Mouse (Mus musculus): ENCODE data around the gene Me1. TPM values are rescaled to one million over a fixed set of nuclear protein-coding genes. Genes with fewer than 3 reads are reported as not detected.

The Me1 gene
- total RNA-seq (2021) = 10 to 100 TPM; 61.0 to 63.2 TPM
- long read RNA-seq, transcript Me1-201 (14 exons, 3,288 nt) = major isoform, 109 of 120 reads
- long read RNA-seq, partial matches to known transcripts = 5 of 120 reads
- long read RNA-seq, other reads (novel, unspliced or antisense) = 6 of 120 reads

GRCm38 (mm10) chr9:86695818-86696261 lies at the start of gene Me1:
Me1 (minus strand) TSS chr9:86695953.
- peak in 1 of 2 experiments; percentile 21 for DNase-seq (ENCODE audit: low spot score in 2 of 2)

DNA sequence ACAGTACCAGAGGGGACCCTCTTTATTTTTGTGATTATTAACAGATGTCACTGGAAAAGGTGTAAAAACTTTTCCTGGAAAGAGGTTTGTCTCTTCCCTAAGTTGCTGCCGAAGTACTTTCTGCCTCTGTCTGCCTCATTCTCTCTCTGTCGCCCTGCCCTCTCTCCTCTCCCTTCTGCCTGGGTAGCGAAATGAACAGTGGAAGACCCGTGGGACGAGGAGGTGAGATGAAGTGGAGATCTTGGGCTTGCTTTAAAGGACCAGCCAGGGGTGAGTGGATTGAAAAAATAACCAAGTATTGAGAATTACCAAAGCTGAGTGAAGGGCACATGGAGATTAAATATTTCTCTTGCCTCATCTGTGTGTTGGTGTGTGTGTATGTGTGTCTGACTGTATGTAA lies 48.3 kb upstream of the Me1 start:
- DNase-seq (ENCODE audit: low spot score in 2 of 2) = no peak

DNA sequence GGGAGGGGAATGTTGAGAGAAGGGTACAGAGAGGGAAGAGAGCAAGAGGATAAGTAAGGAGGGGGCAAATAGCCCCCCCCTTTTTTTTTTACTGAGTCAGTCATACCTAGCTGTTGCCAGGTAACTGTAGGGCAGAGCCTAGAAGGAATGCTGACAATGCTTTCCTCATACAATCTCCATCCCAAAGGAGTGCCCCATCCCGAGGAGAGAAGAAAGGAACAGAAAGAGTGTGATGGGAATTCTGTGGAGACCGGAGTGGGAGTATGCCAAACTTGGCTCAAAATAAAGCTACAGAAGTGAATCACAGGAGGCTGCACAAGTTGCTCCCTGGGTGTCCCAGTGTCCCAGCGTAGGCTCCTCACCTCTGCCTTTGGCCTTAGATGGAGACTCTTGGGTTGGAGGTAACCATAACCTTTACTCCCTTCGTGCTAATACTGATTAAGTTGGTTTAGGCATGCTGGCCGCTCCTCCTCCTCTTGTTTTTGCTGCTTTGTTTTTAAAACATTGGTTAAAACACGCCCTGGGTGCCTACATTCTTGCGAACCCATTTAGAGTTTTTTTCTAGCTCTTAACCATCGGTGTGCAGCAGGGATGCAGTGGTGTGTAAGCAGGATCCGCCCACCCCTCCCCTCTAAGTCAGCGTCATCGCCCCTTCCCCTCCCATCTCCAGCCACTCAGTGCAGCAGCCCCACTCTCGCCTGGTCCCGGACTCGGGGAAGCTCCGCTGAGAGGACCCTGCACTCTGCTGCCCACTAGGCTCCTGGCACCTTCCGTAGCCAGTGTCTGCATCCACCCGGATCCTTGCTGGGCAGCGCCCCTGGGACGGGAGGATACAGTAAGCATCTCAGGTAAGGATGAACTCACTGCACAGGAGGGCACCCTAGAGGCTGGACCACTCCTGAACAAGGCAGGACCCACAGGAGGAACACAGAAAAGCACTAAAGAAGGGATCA lies 47.5 kb upstream of the Me1 start, which contains the start of gene Prss35:
Gene Prss35, plus strand, starts transcription at position 691 of the 953 bp plus-strand sequence.
- DNase-seq (ENCODE audit: low spot score in 2 of 2) = no peak

DNA sequence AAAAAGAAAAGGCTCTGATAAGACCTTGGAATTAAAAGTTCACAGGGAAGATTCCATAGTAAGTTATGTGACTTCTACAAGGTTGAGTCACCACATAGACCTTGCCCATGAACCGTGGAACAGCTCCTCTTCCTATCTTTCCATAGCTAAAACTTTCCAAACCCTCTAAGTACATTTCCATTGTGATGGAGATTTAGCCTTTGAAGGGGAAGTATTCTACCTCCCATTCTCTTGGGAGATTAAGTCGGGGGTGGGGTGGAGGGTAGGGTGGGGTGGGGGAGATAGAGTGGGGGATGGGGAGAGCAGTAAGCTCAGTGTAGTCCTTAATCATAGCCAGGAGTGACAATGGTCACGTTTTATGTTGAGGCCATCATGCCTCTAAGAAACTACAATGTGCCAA lies 44.2 kb upstream of the Me1 start:
- DNase-seq (ENCODE audit: low spot score in 2 of 2) = no peak

- DNase-seq (ENCODE audit: low spot score in 2 of 2) = no peak
Observed at GRCm38 (mm10) chr9:86738801-86739200, 43.0 kb upstream of the Me1 start.

- DNase-seq (ENCODE audit: low spot score in 2 of 2) = no peak
Observed at GRCm38 (mm10) chr9:86738067-86738466, 42.3 kb upstream of the Me1 start.

DNA sequence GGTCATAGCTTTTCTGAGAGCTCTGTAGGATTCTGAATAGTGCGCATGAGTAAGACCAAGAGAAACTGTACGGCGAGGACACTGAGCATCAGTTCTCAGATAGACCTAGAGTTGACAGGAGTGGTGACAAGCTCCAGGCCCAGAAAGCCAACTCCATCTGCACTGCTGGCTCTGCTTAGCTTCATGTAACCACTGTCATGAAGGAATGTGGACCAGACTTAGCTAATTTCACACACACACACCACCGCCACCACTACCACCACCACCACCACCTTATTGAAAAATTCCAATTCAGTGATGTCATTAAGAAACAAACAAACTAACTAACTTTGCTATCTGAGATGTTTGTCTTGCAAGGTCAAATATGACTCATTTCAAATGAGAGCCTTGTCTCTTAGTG lies 41.2 kb upstream of the Me1 start:
- DNase-seq (ENCODE audit: low spot score in 2 of 2) = no peak

GRCm38 (mm10) chr9:86734795-86735194 lies 39.0 kb upstream of the Me1 start:
- DNase-seq (ENCODE audit: low spot score in 2 of 2) = no peak

GRCm38 (mm10) chr9:86734357-86734756 lies 38.6 kb upstream of the Me1 start:
- DNase-seq (ENCODE audit: low spot score in 2 of 2) = no peak

DNA sequence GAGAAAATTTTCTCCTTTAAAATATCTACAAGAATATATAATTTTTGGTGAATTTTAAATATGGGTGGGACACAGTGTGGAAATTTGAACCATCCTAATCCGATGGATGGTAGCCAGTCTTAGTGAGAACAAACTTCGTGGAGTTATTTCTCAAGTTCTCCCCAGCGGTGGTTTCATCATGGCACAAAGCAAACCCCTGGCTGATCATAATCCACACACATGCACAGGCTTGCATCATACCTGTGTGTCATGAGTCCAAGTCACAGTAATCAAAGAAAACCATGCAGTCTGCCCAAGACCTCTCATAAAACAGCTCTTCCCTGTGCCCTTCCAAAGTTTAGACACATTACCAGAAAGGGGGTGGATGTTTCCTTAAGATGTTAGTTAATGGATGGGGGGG lies 34.1 kb upstream of the Me1 start:
- no peak for DNase-seq (ENCODE audit: low spot score in 2 of 2)

DNA sequence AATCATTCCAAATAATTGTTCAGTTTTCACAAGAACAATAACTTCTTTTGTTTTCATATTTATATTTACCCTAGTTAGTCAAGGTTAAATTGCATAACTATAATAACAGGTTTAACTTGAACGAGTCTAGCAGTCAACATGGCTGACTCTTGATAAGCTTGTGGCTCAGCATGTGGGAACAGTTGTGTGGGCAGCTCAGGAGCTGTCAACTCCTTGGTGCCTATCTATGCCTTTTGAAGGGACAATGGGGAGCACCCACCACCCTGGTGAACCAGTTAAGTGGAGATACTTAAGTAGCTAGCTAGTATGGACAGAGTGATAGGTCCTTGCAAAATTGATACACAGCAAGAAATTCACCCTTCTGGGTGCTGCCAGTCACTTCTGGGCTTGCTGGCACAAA lies 33.3 kb upstream of the Me1 start:
- DNase-seq (ENCODE audit: low spot score in 2 of 2) = no peak

GRCm38 (mm10) chr9:86728214-86728814 lies 32.6 kb upstream of the Me1 start:
- no peak for DNase-seq (ENCODE audit: low spot score in 2 of 2)

- DNase-seq (ENCODE audit: low spot score in 2 of 2) = no peak
Observed at GRCm38 (mm10) chr9:86726381-86726720, 30.6 kb upstream of the Me1 start.

- no peak for DNase-seq (ENCODE audit: low spot score in 2 of 2)
Observed at GRCm38 (mm10) chr9:86725604-86726380, 30.0 kb upstream of the Me1 start.

GRCm38 (mm10) chr9:86725066-86725465 lies 29.3 kb upstream of the Me1 start:
- no peak for DNase-seq (ENCODE audit: low spot score in 2 of 2)

GRCm38 (mm10) chr9:86720794-86721193 lies 25.0 kb upstream of the Me1 start:
- DNase-seq (ENCODE audit: low spot score in 2 of 2) = no peak

GRCm38 (mm10) chr9:86720227-86720626 lies 24.5 kb upstream of the Me1 start:
- no peak for DNase-seq (ENCODE audit: low spot score in 2 of 2)

DNA sequence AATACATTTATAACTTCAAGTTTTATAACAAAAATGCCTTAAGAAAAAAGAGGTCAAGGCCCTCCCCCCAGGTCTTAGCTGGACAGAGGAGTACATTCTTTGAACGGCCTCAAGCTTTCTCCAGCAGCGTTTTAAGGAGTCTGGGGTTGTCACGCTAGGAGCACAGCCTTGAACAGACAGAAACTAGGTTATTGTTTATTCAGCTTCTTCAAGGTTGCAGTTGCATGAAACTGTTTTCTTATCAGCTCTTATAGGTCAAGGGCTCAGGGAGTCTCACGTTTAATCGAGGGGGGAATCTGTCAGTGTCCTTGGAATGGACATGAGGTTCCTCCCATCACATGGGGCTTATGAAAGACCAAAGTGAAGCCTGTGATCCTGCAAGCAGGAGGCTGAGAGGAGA lies 21.4 kb upstream of the Me1 start:
- no peak for DNase-seq (ENCODE audit: low spot score in 2 of 2)

DNA sequence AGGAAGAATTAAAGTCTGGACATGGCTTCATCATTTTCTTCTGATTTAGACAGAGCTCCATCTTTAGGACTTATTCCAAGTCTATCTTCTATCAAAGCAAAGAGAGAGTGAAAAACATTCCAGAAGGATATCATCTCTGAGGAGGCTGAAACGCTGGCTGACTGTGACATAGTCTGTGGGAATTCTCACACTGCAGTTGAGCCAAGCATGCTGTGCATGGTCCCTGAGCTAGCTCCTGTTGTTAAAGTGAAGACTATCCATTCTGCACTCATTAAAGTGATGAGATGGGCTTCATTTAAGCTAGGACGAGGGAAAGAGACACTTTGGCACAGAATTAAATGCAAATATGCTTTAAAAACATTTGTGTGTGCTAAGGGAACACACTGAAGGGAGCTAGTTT lies 20.8 kb upstream of the Me1 start:
- no peak for DNase-seq (ENCODE audit: low spot score in 2 of 2)

- peak; percentile 43 to 53 for DNase-seq (ENCODE audit: low spot score in 2 of 2)
Observed at GRCm38 (mm10) chr9:86714089-86714488, 18.3 kb upstream of the Me1 start.

- peak in 1 of 2 experiments; percentile 51 for DNase-seq (ENCODE audit: low spot score in 2 of 2)
Observed at GRCm38 (mm10) chr9:86712648-86713047, 16.9 kb upstream of the Me1 start.
